Mouse (Mus musculus): ENCODE measurements around the gene Ubqln1.

DNA sequence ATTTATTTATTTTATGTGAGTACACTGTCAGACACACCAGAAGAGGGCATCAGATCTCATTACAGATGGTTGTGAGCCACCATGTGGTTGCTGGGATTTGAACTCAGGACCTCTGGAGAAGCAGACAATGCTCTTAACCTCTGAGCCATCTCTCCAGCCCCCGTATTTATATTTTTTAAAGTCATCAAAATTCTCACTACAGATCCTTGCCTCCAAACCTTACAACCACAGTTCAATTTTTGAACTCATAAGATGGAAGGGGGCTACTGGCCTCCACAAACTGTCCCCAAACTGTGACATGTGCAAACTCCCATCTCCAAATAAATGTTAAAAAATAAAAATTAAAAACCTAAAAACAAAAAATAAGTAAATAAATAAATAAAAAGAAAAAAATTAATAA lies 67.7 kb downstream of the Ubqln1 start:
- TF ChIP-seq CHD2 (IDR thresholded peaks at IDR 0.05; ENCODE audit: low read length) (no peak), CTCF (IDR thresholded peaks at IDR 0.05 in 2 of 3, conservative IDR thresholded peaks at IDR 0.05 in 1 of 3; ENCODE audit: control insufficient read depth in 1 of 3, insufficient read depth in 1 of 3, low read depth in 2 of 3, low read length in 3 of 3, poor library complexity in 1 of 3, severe bottlenecking in 1 of 3) (no peak), GATA1 (IDR thresholded peaks at IDR 0.05; ENCODE audit: low read depth, low read length) (no peak), MYB (IDR thresholded peaks at IDR 0.05; ENCODE audit: low read depth, low read length) (no peak), SIN3A (IDR thresholded peaks at IDR 0.05; ENCODE audit: low read length) (no peak), UBTF (IDR thresholded peaks at IDR 0.05; ENCODE audit: borderline replicate concordance, insufficient read depth, low read depth, low read length) (no peak), POLR2A (IDR thresholded peaks at IDR 0.05; ENCODE audit: control insufficient read depth in 1 of 2, insufficient read depth in 1 of 2, low read depth in 1 of 2, low read length in 2 of 2, poor library complexity in 1 of 2) (no peak), EP300 (IDR thresholded peaks at IDR 0.05; ENCODE audit: low read depth in 1 of 2, low read length in 2 of 2) (no peak), NRF1 (IDR thresholded peaks at IDR 0.05; ENCODE audit: insufficient read depth, low read depth, low read length, poor library complexity, severe bottlenecking) (no peak), POLR2AphosphoS2 (IDR thresholded peaks at IDR 0.05; ENCODE audit: low read length) (no peak), GABPA (IDR thresholded peaks at IDR 0.05; ENCODE audit: low read depth, low read length) (no peak), CHD1 (IDR thresholded peaks at IDR 0.05; ENCODE audit: low read depth, low read length) (no peak), MAZ (IDR thresholded peaks at IDR 0.05; ENCODE audit: low read depth, low read length) (no peak), USF1 (IDR thresholded peaks at IDR 0.05; ENCODE audit: low read depth, low read length) (no peak)
